Mouse (Mus musculus) monocyte, adult 2 months (primary cell): ENCODE measurements around the gene Bphl.

Experiments
- DNase-seq, 2 experiments: peaks; one replicate each; pipeline ENCODE4 v3.0.0; 2022; ENCODE audit warnings: low spot score in 2 of 2, low read depth in 1 of 2

Gene Bphl

DNA sequence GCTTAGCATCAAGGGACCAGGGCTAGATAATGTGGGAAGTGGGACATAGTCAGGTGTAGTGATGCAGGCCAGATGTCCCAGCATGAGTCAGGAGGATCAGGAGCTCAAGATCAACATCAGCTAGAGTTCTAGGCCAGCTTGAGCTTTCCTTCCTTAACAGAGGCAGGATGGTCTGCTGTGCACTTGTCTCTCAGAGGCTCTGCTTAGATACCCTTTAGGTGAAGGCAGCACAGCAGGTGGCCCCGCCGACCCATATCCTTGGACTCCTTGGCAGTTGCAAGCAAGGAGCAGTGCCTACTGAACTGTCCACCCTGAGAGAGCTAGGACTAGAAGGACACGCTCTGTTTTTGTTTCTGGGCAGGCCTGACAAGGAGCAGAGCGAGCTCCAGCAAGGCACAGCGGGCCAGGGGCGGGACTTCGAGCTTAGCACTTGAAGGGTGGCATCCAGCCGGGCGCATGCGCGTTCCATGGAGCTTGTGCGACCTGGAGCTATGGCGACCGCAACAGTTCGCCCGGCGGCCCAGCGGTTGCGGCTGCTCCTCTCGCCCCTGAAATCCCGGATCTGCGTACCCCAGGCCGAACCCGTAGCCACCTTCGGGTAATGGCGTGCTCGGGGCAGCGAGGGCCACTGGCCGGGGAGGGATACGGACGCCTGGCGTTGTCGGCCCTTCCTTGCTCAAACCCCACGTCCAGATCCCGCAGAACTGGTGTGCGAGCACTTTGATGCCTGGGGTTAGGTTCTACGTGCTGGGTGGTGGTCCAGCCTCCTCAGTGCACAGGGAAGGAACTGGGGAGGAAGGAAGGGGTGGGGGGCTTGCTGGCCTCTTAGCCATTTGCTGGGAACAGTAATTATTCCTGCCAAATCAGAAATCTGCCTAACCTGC is at the start of gene Bphl:
Gene Bphl (plus strand): TSS at position 426 of the 884 bp plus-strand sequence.
- DNase-seq = peak; percentile 56 to 73

DNA sequence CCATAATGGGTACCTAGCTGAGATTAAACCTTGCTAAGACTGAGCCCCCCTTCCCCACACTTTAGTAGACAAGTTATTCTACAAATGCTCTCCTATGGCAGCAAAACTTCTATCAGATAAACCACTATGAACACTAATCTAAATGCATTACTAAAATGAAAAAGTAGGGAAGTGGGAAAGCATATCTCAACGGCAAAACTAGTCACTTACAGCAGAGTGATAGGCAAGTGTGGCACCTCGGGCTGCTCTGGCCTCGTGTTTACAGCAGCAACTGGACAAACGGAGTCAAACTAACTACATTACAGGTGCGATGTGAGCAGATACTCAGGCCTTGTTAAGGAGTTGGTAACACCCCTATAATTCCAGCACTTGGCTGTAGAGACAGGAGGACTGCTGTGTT is 47.8 kb upstream of the Bphl start:
- no peak for DNase-seq

DNA sequence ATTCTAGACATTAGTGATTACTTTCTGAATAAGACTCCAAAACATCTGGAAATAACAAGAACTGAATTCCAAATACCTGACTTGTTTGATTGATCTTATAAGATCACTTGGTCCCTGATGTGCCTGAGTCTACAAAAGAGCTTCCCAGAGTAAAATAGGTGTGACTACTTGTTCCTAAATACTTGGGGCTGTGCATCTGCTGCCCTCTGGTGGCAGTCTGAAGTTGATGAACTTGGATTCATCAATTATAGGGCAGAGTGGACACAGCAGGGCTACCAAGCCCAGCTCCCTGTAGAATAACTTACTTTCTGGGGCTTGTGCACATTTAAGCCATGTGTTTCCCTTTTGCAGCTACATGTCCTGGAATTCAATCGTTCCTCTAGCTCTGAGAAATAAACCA is 42.2 kb upstream of the Bphl start:
- DNase-seq = peak in 1 of 2 experiments; percentile 34

DNA sequence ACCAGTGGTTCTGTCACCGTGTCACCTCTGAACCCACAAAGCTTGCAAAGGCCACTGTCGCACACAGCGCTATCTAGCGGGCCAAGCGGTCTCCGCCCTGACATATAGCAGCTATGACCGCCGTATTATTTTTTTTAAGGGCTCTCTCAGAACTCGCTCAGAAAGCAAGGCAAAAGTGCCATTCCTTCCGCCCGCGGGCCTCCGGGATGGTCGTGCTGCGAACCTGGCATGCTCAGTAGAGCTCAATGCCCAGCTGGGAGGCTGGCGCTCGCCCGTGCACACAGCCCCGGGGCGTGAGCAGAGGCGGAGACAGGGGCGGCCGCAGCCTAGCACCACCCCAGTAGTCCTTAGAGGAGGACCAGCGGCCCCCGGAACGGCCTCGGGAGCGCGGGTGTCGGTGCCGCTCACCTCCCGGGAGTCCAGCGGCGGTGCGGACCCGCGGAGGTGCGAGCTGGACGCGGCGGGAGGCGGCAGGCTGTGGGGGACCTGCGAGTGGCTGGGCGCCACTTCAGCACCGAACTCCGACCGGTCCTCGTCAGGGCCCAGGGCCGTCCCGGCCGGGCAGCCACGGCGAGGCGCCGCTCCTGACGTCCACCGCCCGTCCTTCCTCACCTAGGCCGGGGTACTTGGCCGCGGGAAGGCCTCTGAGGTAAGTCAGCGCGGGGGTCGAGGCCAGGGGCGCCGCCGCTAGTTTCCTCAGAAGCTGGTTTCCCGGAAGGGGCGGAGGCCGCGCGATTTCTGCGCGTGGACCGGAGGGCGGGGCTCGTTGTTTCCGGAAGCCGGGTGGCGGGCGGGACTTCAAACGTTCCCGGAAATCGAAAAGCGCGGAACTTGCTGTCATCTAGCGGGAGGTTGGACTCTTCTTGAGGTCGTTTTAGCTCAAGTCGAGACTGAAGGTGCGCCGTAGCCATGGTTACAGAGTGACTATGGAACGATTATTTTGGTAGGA is 35.1 kb upstream of the Bphl start, which contains the start of the genes Ripk1 and Serpinb6a:
Gene Ripk1 (plus strand): TSS at position 306 of the 949 bp plus-strand sequence.
Gene Serpinb6a (minus strand): TSS at position 737 of the 949 bp plus-strand sequence.
- DNase-seq = peak; percentile 82 to 89

DNA sequence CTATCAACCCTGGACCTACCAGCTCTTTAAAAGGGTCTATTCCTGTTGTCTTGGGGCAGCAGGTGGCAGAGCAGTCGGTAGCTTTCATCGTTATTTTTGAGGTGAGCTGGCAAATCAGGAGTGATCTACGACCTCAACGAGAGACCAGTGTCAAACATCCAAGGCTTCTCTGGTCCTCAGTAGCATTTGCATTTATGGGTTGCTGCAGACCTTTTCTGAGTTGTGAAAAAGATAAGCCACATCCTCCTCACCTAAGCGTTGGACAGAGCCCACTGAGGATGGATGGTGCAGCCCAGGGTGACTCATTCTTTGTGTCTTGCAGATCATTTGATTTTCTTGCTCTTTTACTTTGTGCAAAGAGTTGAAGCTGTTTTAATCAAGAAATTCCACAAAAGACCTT is 34.3 kb upstream of the Bphl start:
- DNase-seq = no peak

DNA sequence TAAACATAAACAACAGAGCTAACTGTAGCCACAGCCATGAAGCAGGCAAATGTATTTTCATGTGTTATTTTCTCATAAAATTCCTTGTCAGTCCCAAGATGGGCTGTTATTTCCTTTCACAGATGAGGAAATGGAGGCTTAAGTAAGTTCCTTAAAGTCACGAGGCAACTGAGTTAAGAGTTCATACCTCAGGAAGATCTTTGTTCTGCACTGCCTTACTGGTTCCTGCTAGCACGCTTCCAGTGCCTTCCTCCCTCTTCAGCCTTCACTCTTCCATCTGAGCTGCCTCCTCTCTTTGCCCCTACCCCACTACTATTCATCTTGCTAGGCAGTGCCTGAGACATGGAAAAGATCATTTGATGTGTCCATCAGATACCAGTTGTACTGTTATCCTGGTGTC is 30.2 kb upstream of the Bphl start:
- DNase-seq = no peak

DNA sequence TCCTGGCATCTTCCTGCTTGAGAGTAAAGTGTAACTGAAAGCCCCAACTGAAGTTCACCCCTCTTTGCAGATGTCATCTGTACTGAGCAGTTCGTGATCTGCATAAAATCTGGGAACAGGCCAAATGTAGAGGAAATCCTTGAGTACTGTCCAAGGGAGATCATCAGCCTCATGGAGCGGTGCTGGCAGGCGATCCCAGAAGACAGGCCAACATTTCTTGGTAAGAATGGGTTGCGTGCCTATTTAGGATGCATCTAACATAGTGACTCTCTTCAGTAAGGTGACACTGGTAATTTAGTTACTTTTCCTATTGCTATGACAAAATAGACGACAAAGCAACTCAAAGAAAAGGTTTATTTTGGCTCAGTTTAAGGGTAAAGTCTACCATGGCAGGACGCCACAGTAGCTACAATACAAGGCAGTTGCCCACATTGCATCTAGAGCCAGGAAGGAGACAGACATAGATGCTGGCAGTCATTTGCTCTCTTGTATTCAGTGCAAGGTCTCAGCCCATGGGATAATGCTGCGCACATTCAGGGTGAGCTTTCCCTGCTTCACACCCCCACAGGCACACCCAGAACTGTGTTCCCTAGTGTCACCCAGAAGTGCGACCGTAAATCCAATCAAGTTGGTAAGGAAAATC is 20.3 kb upstream of the Bphl start:
- no peak for DNase-seq

DNA sequence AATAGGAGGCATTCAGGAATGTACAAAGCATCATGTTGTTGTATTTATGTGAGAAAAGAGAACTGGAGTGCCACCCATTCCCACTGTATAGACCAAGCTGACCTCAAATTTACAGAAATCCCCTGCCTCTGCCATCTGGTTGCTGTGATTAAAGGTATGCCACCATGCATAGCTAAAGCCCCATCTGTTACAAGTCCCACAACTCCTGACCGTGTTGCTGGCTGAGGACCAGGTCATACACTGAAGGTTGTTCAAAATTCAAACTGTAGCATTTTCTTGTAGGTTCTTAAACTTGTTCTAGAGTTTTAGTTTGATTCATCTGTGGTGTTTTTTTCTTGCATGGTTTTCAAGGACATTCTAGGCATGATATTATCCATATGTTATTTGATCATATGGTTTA is 18.9 kb upstream of the Bphl start:
- no peak for DNase-seq

DNA sequence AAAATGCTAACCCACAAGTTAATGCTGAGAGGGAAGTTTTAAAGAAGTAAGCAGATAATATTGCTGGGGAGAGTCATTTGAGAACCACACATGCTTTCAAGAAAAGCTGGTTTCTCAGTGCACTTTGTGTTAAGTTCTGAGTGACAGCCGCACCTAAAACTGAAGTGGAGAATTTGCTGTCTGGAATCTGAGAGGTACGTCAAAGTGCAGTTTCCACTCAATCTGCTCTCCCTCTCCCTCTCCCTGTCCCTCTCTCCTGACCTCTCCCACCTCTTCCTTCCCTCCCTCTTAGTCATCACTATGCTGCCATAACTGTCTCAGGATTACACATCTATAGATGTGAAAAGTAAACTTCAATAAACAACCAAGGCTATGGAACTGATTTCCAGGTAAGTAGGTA is 15.4 kb upstream of the Bphl start:
- no peak for DNase-seq

DNA sequence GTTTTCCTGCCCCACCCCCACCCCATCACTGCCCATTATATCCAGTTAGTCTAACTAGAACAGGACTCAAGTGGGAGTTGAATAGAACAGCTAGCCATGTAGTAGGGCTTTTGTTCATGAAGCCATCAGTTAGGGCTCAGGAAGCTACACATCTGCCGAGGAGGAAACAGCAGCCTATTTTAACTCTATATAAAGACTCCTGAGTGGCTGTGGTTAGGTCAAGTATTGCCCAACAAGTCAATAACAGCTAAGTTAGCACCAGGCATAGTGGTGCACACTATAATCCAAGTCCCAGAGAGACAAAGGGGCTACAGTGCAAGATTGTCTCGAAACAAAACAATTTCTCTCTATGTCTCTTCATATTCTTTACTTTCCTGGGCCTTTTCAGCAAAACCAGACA is 5.4 kb upstream of the Bphl start:
- no peak for DNase-seq

DNA sequence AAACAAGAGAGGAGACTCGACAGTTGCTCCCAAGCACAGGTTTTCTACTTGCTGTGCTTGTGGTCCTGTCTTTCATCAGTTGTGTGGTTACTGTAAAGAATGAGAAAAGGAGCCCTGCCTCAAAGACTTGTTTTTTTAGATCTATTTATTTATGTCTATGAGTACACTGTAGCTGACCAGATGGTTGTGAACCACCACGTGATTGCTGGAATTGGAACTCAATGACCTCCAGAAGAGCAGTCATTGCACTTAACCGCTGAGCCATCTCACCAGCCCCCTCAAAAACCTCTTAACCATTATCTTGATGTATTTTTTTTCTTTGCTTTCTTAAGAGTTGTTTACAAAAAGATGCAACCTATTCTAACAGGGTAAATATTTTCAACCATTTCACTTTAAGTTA is 2.0 kb upstream of the Bphl start:
- no peak for DNase-seq

DNA sequence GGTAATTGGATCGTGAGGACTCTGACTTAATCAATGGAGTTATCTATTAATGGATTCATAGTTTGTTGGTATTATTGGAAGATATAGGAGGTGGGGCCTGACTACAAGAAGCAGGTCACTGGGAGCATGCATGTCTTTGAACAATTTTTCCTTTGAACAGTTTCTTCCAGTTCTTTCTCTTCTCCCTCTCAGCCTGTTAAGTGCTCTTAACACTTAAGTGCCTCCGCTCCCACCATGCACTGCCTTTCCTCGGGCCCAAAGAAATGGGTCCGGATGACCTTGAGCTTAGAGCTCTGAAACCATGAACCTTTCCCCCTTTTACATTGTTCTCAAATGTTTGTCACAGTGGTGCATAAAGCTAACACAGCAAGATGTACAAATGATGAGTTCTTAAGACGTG is 671 bp upstream of the Bphl start:
- no peak for DNase-seq

DNA sequence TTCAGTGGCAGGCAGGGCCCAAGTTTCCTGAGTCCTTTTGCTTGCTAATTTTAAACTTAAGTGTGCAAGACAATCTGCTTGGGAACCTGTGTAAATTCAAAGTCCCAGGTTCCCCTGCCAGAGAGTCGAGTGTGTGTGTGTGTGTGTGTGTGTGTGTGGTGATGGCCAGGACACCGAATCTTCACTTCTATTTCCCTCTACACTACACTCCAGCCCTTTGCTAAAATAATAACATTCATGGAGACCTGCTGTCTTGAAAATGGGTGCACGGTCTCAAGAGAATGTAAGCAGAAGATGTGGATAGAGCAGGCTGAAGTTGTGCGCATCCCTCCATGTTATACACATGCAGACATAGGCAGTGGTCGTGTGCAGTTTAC is 647 bp downstream of the Bphl start:
- DNase-seq = no peak

DNA sequence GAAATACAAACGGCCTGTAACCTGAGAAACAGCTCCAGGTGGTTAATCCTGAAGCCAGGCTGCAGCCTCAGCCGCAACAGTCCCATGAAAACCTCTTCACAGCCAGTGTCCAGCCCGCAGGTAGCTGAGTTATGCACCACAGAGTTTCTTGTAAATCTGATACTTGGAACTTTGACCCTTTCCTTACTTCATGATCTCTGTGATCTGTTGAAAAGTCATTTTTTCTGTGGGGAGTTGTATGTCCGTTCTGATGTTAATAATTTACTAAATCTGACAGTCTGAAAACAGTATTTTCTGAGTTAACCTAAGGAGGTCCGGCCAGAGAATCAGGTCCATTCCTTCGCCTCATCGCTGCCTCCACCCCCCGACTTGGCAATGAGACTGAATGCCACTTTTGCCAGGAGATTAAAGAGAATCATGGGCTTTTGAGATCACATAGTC is 1.5 kb downstream of the Bphl start:
- no peak for DNase-seq

DNA sequence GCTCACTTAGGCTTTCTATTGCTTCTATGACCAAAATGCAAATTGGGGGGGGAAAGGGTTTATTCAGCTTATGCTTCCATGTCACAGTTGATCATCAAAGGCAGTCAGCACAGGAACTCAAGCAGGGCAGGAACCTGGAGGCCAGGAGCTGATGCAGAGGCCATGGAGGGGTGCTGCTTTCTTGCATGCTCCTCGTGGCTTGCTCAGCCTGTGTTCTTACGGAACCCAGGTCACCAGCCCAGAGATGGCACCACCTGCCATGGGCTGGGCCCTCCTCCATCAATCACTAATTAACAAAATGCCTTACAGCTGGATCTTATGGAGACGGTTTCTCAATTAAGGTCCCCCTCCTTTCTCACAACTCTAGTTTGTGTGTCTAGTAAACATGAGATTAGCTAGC is 2.7 kb downstream of the Bphl start:
- no peak for DNase-seq

DNA sequence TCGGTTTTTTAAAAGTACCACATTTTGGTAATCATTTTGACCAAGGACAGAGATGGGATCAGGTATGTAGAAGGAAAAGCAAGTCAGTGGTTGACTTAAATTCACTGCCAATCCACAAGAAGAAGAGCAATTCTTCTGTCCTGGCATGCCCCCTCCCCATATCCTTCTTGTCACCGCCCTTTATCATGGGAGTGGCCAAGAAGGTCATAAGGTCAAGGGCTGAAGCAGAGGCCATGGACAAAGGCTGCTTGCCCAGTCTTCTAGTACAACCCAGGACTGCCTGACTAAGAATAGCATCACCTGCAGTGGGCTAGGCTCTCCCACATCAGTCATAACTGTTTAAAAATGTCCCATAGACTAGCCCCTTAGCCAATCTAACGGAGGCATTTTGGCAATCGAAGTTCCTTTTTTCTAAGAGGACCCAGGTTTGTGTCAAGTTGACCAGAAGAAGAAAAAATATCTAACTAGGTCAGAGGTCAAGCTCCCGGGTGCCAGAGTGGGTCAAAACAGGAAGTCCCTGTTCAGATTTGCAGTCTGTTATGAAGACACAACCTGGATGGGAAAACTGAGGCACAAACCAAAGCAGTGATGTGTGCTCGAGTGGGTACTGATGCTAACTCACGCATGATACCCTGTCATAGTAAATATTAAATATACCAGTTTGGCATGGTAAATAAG is 6.5 kb downstream of the Bphl start:
- DNase-seq = no peak

DNA sequence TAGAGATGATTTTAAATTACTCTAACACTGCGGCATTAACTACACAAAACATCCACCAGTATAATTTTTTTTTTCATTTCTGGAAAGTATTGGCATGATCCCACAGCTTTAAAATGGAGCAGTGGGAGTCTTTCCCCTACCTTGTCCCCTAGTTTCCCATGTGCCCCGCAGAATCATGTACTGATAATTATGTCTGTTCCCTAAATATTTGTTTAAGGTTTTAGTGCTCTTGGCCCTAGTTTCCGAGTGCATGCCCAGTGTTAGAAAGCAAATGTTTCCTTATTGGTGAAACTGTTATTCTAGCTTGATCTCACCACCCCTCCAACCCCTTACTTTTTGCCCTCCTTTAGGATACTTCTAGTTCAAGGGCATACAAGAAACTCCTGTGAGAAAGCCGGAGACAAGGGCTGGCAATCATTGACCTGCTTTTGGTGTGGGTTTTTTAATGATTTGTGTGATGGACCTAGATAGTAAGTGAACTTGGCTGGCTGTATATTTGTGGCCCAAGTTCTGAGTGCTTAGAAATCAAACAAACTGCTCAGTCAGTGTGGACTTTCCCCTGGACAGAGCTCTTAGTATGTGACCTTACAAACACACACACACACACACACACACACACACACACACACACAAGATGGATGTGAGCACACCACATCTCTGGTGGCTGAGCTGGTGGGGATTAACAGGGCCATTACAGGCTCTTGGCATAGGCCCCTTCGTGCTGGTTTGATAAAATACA is 8.3 kb downstream of the Bphl start:
- no peak for DNase-seq

DNA sequence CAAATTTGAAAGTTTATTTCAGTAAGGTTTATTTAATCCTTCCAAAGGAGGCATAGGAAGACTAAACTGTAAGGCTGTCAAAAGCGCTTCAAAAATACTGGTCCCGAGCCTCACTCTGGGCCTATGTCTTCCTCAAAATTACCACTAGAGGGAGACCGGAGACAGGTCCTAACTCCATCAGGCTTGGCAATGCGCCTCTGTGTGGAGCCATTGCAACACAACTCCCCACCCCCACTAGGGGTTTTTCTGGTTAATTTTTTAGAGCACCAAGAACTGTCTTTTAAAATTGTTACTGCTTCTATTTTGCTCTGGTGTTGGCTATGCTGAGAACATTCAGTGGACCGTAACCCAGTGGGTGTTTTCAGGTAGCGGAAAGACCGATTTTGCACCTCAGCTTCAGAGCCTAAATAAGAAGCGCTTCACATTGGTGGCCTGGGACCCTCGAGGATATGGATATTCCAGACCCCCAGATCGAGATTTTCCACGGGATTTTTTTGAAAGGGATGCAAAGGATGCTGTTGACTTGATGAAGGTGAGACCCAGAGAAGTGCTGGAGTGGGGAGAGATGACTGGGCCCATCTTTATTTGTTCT is 9.1 kb downstream of the Bphl start:
- DNase-seq = peak; percentile 19 to 51

DNA sequence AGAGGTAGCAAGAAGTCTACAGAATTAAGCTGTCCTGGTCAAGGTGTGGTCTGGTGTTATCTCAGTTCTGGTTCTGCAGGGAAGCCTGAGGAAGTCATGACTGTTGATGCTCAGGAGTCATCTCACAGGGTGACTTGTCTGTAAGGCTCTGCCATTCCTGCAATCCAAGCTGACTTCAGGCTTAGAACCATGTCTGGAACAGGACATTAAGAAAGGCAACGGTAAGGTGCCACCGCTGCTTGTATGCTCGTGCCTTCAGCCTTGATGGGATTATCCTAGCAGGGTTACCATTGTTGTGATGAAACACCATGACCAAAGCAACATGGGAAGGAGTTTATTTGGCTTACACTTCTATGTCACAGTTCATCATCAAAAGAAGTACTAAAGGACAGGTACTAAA is 10.1 kb downstream of the Bphl start:
- DNase-seq = no peak

DNA sequence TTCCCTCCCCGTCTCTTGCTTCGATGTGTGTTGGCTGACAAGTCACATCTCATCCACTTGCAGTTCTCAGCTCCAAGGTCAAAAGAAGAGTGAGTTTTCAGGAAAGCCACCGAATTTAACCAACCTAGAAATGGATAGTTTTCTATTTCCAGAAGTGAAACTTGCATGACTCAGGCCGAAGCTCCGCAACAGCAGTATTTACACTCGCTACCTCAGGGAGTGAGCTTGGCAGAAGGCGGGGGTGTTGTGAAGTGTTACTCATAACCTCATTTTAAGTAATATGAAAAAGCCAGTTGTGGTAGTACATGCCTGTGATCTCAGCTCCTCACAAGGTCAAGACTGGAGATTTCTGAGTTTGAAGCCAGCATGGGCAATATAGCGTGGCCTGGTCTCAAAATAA is 13.1 kb downstream of the Bphl start:
- peak; percentile 39 to 41 for DNase-seq
